Mouse (Mus musculus) cerebellum, adult 9-11 months (tissue): Measurements from ENCODE around the gene Il20rb.
A peak's percentile ranks its signal among the peaks of the same experiment; 100 is the strongest.

ENCODE experiments used
- DNase-seq: peaks from one replicate; pipeline ENCODE4 v3.0.0; 2022

Gene Il20rb

DNA sequence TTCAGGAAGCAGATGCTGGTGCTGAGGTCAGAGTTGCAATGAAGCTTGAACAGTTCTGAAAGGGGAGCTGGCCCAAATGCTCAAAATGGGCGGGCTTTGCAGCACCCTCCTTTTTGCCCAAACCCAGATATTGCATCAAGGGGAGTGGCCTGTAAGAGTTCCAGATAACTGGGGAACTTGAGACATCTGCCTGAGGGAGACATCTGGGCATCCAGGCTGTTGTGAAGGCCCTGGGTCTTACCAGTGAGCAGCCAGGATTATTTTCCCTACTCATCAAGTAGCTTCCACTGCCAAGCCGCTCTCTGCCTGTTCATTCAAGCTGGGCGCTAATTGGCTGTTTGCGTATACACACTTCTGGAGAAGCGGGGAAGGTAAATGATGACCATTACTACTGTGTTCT is at the start of gene Il20rb:
TSS of gene Il20rb (minus strand) at position 358 of the 400 bp plus-strand sequence.
- DNase-seq, result no peak

- no peak for DNase-seq
Measured at GRCm38 (mm10) chr9:100535618-100536262, 49.2 kb upstream of the Il20rb start.

- DNase-seq, result no peak
Measured at GRCm38 (mm10) chr9:100534686-100535085, 48.1 kb upstream of the Il20rb start.

DNA sequence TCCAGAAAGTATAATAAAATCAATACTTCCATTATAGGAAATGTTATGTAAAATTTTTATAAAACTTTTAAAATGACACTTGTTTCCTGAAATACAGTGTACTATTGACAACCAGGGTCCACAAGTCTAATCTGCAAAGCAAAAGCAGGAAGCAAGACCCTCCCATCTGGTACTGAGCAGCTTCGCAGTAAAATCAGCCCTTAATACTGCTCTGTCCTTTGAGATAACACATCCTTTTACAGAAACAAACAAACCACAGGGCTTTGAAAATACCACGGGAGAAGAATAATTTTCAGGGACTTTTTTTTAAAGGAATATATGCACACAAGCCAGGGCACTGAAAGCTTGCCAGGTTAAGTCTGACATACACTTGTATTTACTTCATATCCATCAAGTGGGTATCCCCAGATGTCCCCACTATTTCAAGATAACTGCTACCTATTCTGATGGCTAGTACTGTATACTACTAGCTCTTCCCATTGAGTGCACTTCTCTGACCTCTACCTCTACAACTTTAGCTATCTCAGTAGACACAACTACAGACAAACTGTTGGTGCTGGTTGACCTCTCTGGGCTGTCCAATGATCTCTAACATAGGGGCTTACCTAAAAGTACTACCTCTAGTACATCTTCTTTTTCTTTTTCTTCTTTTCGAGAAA is 46.4 kb upstream of the Il20rb start:
- DNase-seq, result no peak

DNA sequence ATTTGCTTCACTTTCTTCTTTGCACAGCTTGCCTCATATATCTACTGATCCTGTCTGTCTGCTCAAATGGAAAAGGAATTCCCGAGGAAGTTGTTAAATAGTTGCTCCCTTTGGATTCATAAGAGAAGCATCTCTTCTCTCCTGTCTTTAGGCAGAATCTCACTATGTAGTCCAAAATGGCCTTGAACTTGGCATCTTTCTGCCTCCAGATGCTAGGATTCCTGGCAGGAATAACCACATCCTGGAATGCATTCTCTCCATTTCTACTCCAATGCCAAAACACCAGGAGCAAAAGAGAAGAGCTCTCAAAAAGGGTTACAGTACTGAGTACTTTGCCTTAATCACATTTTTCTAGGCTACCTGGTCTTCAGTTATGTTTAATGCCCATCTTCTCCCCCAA is 44.7 kb upstream of the Il20rb start:
- DNase-seq, result no peak

DNA sequence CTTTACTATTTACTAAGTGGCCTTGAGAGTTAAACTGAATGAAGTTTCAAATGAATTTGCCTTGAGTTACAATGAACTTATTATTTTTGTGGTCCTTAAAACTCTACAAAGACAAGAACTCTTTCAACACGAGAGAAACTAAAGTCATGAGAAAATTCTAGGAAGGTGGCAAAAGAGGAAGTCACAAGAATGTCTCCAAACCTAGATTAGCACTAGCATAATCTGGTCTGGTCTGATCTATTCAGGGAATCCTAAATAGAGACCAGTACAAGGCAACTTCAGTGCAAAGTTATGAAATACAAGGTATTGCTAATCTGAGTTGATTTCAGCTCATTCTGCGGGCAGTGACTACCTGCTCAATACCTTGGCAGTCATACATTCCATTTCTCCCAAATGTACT is 38.6 kb upstream of the Il20rb start:
- no peak for DNase-seq

- no peak for DNase-seq
Measured at GRCm38 (mm10) chr9:100522029-100522428, 35.4 kb upstream of the Il20rb start.

DNA sequence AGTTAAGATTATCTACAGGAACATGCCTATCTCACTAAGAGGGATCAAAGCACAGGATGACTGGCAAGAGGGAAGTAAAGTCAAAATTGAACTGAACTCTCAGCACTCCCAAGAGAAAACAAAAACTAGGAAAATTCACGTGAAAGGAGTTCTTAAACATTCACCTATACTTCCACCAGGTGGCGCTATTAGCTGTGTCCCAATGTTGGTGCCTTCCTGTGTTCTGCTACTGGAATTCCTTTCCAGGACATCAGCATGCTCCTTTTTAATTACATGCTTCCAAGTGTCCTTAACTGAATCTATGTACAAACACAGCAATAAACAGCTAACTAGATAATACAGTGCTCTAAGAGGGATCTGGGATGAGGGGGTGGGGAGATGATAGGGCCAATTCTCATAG is 34.0 kb upstream of the Il20rb start:
- DNase-seq, result peak; percentile 61

DNA sequence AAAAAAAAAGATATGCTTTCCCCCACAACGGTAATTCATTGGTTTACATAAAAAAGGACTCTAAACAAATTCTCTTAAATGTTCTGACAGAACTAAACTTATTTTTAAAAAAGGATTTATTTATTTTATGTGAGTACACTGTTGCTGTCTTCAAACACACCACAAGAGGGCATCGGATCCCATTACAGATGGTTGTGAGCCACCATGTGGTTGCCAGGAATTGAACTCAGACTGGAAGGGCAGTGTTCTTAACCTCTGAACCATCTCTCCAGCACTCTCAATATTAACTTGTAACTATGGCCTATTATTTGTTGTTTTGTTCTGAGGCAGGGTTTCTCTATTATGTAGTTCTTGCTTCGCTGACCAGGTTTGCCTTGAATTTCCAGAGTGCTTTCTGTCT is 33.4 kb upstream of the Il20rb start:
- DNase-seq, result no peak

GRCm38 (mm10) chr9:100507581-100507980 is 21.0 kb upstream of the Il20rb start:
- no peak for DNase-seq

GRCm38 (mm10) chr9:100506652-100507051 is 20.1 kb upstream of the Il20rb start:
- DNase-seq, result no peak

DNA sequence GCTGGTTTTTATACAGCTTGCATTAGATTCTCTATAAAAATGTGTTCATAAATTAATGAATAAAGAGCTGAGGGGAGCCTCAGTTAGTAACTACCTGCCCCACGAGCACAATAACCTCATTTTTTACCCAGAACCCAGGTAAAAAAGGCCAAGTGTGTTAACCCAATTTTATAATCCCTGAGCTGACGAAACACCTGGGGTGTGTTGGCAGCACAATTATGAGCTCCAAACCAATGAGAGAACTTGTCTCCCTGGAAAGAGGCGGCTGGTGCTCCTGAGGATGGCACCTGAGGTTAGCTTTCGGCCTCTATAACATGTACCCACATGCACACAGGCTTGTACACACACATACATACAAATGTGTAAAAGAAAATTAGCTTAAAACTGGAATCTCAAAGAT is 18.9 kb upstream of the Il20rb start:
- peak; percentile 51 for DNase-seq

DNA sequence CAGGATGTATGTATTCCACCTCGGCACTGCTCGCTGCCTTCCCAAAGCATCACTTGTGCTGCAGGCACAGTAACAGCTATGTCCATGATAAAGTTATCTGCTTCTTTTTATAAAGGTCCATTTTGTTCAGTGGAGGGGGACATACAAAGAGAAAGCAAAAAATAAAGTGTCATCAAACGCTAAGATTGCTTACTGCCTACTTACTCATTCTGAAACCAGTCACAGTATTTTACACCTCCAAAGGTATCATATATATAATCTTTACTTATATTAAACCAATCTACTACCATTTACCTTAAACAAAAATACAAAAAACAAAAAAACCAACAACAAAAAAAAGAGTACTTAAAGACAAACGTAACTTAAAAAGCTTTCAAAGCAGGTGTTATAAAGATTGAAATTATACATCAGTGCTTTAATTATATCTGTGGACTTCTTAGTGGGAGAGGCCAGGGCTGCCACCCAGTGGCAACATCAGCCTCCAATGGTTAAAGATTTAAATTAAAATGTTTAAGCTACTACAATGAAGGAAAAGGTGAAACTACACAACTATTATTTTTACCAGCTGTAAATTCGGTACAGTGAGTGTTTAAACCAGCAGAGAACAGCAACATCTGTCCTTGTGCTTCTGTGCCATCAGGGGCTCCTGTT is 7.1 kb upstream of the Il20rb start:
- no peak for DNase-seq

DNA sequence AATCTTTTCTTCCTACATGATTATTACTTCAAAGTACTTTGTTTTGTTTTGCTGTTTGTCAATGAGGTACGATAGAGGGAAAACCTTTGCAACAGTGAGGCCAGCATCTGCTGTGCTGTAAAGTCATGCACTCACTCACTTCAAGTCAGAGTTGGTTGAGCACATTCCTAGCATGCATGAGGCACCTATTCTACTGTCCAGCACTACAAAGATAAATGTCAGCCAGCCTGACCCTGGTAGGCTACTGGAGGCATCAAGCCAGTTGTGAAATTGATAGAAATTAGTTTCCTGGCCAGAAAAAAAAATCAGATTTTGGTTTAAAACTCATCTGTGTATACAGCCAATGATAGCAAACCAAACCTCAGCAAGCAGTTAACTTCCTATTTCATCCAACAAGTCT is 4.8 kb upstream of the Il20rb start:
- no peak for DNase-seq

GRCm38 (mm10) chr9:100488969-100489368 is 2.4 kb upstream of the Il20rb start:
- DNase-seq, result no peak

DNA sequence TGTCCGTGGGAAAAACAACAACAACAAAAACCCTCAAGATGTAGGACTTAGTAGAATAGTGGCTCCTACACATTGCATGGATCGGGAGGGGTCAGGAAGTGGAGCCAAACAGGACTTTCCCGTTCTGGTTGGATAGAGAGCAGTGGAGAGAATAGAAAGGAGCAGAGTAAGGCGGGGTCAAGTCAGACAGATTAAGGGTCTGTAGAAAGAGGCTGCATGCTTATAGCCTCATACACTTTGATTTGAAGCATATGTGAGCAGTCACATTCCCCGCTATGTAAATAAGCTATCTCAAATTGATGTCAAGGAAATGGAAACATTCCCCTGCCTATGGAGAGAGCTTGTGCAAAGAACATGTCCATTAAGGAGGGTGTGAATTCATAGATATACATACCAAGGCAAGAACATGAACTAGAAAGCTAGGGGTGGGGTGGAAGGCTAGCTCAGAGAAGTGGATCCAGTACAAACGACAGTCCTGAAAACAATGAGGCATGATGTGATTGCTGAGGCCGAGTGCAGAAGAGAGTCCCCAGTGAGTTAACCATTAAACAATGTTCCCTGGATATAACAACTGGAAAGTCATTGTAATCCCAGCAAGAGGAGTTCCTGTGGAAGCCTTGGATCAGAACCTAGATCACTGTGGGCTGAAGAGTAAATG is 1.6 kb upstream of the Il20rb start:
- DNase-seq, result no peak

DNA sequence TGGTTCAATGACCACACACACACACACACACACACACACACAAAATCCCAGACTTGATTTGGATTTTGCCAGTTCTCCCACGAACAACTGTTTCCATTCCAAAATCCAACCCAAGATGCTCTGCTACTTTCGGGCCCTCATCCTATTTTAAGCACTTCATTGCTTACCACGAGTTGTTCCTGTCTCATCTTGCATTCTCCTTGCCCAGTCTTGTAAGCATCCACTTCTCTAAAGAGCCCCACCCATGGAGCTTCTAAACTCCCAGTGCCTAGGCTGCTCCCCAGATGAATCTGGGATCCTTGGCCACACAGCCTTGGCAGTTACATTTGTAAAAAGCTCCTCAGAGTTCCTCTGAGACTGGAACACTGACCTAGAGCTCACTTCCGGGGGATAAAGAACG is 3.3 kb downstream of the Il20rb start:
- no peak for DNase-seq

- no peak for DNase-seq
Measured at GRCm38 (mm10) chr9:100481626-100482025, 5.0 kb downstream of the Il20rb start.

- DNase-seq, result no peak
Measured at GRCm38 (mm10) chr9:100474056-100474455, 12.5 kb downstream of the Il20rb start.

- DNase-seq, result peak; percentile 31
Measured at GRCm38 (mm10) chr9:100473361-100473760, 13.2 kb downstream of the Il20rb start.

- peak; percentile 56 for DNase-seq
Measured at GRCm38 (mm10) chr9:100472931-100473330, 13.7 kb downstream of the Il20rb start.

GRCm38 (mm10) chr9:100471605-100471953 is 15.0 kb downstream of the Il20rb start:
- no peak for DNase-seq

- DNase-seq, result peak; percentile 99
Measured at GRCm38 (mm10) chr9:100470936-100471604, 15.5 kb downstream of the Il20rb start.
